Mouse (Mus musculus): ENCODE results near the gene Gm42674. TPM values are rescaled to one million over a fixed set of nuclear protein-coding genes. Genes with fewer than 3 reads are reported as not detected.

The Gm42674 gene
- polyA plus RNA-seq, 1 experiment from 2014 or later = not detected

DNA sequence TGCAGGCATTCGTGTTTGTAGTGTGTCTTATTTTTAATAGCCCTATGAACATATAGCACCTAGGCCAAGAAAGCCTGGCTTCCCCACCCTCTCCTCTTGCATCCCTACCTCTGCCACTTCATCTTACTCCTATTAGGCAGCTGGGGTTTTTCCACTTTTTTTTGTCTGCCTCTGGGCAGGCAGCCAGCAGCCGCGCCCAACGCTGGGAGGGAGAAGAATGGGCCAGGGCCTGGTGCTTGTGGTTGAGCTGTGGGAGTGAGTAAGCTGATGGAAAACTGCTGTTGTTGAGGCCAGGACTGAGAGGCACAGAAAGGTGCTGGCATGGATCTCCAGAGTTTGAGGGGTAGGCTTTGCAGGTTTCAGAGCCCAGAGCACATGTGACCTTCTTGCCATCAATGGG is 2.7 kb downstream of the Gm42674 start:
- 90% methylated on average over 4 of the region's 4 CpGs for WGBS
- Histone ChIP-seq H3K4me2 (no peak overlapping the region), H3K4me1 (ENCODE audit: control insufficient read depth, insufficient read depth, low read length) (no peaks in the 10 kb centered on the region), H3K4me3 (ENCODE audit: low read depth, low read length) (no peak overlapping the region), H3K27ac (ENCODE audit: low read depth, low read length) (no peak overlapping the region), H3K9me3 (ENCODE audit: control insufficient read depth, low read length) (no peaks in the 10 kb centered on the region), H3K36me3 (ENCODE audit: control insufficient read depth, insufficient read depth, low read length) (no peaks in the 10 kb centered on the region), H3K27me3 (ENCODE audit: control insufficient read depth, insufficient read depth, low read length) (no peaks in the 10 kb centered on the region), H3K9ac (ENCODE audit: low read length) (no peak overlapping the region)
- ATAC-seq (ENCODE audit: low FRiP score) (no peak), DNase-seq (ENCODE audit: low spot score, missing footprints) (peak; percentile 73)

DNA sequence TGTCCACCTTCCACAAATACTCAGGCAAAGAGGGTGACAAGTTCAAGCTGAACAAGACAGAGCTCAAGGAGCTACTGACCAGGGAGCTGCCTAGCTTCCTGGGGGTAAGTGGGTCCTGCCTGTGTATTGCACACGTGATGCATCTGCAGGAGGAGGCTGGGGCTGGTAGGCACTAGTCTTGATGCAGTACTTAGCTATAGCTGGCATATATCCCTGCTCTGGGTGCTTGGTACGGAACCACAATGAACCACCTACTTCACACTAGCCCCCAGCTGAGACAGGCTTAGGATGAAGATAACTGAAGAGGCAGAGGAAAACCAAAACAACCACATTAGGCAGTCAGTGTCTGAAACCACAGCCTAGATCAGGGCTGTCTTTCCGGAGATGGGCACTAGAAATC is 3.3 kb downstream of the Gm42674 start:
- Histone ChIP-seq H3K27ac (ENCODE audit: low read depth, low read length) (no peak overlapping the region), H3K4me1 (ENCODE audit: control insufficient read depth, insufficient read depth, low read length) (no peaks in the 10 kb centered on the region), H3K27me3 (ENCODE audit: control insufficient read depth, insufficient read depth, low read length) (no peaks in the 10 kb centered on the region), H3K4me2 (no peak overlapping the region), H3K9me3 (ENCODE audit: control insufficient read depth, low read length) (no peaks in the 10 kb centered on the region), H3K4me3 (ENCODE audit: low read depth, low read length) (no peak overlapping the region), H3K9ac (ENCODE audit: low read length) (no peak overlapping the region), H3K36me3 (ENCODE audit: control insufficient read depth, insufficient read depth, low read length) (no peaks in the 10 kb centered on the region)
- 81% methylated on average over 3 of the region's 3 CpGs for WGBS
- no peak for DNase-seq (ENCODE audit: low spot score, missing footprints)
- no peak for ATAC-seq (ENCODE audit: low FRiP score)

DNA sequence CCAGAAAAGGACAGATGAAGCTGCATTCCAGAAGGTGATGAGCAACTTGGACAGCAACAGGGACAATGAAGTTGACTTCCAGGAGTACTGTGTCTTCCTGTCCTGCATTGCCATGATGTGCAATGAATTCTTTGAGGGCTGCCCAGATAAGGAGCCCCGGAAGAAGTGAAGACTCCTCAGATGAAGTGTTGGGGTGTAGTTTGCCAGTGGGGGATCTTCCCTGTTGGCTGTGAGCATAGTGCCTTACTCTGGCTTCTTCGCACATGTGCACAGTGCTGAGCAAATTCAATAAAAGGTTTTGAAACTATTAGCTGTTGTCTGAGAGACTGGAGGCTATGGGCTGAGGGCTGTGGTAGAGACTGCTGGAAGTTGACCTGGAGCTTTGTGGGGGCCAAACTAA is 4.0 kb downstream of the Gm42674 start:
- ATAC-seq (ENCODE audit: low FRiP score) (no peak), DNase-seq (ENCODE audit: low spot score, missing footprints) (peak; percentile 69)
- WGBS = 75% methylated on average over 2 of the region's 2 CpGs
- H3K27me3 ChIP-seq (ENCODE audit: control insufficient read depth, insufficient read depth, low read length) = no peaks in the 10 kb centered on the region
- no peak overlapping the region for H3K4me2 ChIP-seq
- H3K27ac ChIP-seq (ENCODE audit: low read depth, low read length) = no peak overlapping the region
- H3K36me3 ChIP-seq (ENCODE audit: control insufficient read depth, insufficient read depth, low read length) = no peaks in the 10 kb centered on the region
- H3K4me1 ChIP-seq (ENCODE audit: control insufficient read depth, insufficient read depth, low read length) = no peaks in the 10 kb centered on the region
- no peak overlapping the region for H3K9ac ChIP-seq (ENCODE audit: low read length)
- H3K9me3 ChIP-seq (ENCODE audit: control insufficient read depth, low read length) = no peaks in the 10 kb centered on the region
- H3K4me3 ChIP-seq (ENCODE audit: low read depth, low read length) = no peak overlapping the region

DNA sequence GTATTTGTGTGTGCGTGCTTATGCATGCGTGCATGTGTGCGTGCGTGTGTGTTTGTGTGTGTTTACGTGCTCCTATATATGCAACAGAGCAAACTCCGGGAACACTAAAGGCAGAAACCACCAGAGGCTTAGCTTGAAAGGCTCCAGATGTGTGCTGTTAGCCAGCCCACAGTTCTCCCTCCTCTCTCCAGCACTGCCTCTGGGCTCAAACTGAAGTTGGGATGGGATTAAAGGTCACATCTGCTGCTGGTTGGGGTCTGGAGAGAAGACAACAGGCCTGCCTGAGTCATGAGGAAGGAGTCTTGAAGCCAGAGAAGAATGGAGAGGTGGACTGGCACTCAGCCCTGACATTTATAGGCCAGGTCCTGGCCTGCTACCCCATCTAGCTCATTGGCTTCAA is 4.5 kb downstream of the Gm42674 start:
- Histone ChIP-seq H3K27me3 (ENCODE audit: control insufficient read depth, insufficient read depth, low read length) (no peaks in the 10 kb centered on the region), H3K4me1 (ENCODE audit: control insufficient read depth, insufficient read depth, low read length) (no peaks in the 10 kb centered on the region), H3K4me2 (no peak overlapping the region), H3K4me3 (ENCODE audit: low read depth, low read length) (no peak overlapping the region), H3K9me3 (ENCODE audit: control insufficient read depth, low read length) (no peaks in the 10 kb centered on the region), H3K36me3 (ENCODE audit: control insufficient read depth, insufficient read depth, low read length) (no peaks in the 10 kb centered on the region), H3K27ac (ENCODE audit: low read depth, low read length) (no peak overlapping the region), H3K9ac (ENCODE audit: low read length) (no peak overlapping the region)
- DNase-seq (ENCODE audit: low spot score, missing footprints) (peak; percentile 79), ATAC-seq (ENCODE audit: low FRiP score) (no peak)
- 78% methylated on average over 6 of the region's 6 CpGs for WGBS

DNA sequence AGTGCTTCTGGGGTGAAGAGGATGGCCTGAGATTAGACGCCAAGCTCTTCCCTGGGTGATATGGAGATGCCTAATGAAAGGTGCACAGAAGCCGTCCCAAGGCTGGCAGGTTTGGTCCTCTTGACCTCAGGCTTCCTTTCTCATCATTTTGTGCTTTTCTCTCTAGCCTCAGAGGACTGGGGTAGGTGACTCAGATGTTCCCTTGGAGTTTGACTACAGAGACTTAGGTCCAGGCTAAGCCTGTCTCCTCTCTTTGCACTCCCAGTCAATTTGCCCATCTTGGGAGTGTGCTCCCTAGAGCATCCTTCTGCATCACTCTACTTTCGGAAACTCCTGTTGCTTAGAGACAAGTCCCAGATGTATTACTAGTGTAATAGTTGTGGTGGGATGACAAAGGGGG is 5.7 kb downstream of the Gm42674 start:
- Histone ChIP-seq H3K36me3 (ENCODE audit: control insufficient read depth, insufficient read depth, low read length) (no peaks in the 10 kb centered on the region), H3K9me3 (ENCODE audit: control insufficient read depth, low read length) (no peaks in the 10 kb centered on the region), H3K27me3 (ENCODE audit: control insufficient read depth, insufficient read depth, low read length) (no peaks in the 10 kb centered on the region), H3K9ac (ENCODE audit: low read length) (no peak overlapping the region), H3K4me3 (ENCODE audit: low read depth, low read length) (no peak overlapping the region), H3K4me1 (ENCODE audit: control insufficient read depth, insufficient read depth, low read length) (no peaks in the 10 kb centered on the region), H3K4me2 (no peak overlapping the region), H3K27ac (ENCODE audit: low read depth, low read length) (no peak overlapping the region)
- DNase-seq (ENCODE audit: low spot score, missing footprints) (no peak), ATAC-seq (ENCODE audit: low FRiP score) (no peak)
- 80% methylated on average over 3 of the region's 3 CpGs for WGBS

DNA sequence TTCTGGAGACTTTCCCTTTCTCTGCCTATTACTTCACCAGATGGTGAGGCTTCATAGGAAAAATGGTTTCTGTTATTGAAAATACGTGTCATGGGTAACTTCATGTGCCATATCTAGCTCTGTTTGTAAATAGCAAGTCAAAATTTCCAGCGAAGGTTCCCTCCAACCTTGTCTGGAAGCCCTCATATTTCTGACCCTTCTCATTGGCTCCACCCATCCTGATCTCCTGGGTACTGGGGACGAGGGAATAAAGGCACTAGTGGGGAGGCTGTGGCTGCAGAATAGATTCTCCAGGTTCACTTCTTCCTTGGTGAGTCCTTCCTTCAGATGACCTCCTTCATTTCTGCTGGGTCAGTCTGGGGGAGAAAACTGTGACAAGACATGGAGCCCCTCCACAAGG is 6.5 kb downstream of the Gm42674 start, which contains the start of gene S100a5:
TSS of gene S100a5 (plus strand) at position 301 of the 400 bp plus-strand sequence.
- 53% methylated on average over 3 of the region's 3 CpGs for WGBS
- H3K36me3 ChIP-seq (ENCODE audit: control insufficient read depth, insufficient read depth, low read length) = no peaks in the 10 kb centered on the region
- no peak within 1 kb of the TSS for H3K4me2 ChIP-seq
- DNase-seq (ENCODE audit: low spot score, missing footprints) = peak; percentile 21
- no peak within 1 kb of the TSS for H3K9ac ChIP-seq (ENCODE audit: low read length)
- H3K4me3 ChIP-seq (ENCODE audit: low read depth, low read length) = no peak within 1 kb of the TSS
- H3K4me1 ChIP-seq (ENCODE audit: control insufficient read depth, insufficient read depth, low read length) = peaks cover 3% of the 10 kb centered on the region; the same call in 1 of the 2 replicates
- no peak for ATAC-seq (ENCODE audit: low FRiP score)
- no peak within 1 kb of the TSS for H3K27ac ChIP-seq (ENCODE audit: low read depth, low read length)
- H3K9me3 ChIP-seq (ENCODE audit: control insufficient read depth, low read length) = no peaks in the 10 kb centered on the region
- 0 out of 2 replicates have a peak, but pooled peaks cover 1% of the 10 kb centered on the region for H3K27me3 ChIP-seq (ENCODE audit: control insufficient read depth, insufficient read depth, low read length)

DNA sequence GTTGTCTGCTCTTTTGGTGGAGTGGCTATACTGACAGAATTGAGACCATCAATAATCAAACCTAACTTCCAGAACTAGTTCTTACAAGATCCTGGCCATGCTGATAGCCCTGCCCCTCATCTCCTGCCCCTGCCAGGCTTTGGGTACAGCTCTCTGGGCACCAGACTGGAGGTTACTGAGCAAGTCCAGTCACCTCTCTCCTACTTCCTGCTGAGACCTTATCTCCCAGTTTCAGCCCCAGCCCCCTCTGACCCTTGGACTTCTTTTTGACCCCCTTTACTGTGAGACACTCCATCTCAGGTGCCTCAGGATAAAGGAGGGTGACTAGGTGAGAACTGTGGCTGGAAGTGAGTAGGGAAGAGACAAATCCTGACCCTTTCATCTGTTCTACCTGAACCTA is 7.4 kb downstream of the Gm42674 start:
- ATAC-seq (ENCODE audit: low FRiP score) (no peak), DNase-seq (ENCODE audit: low spot score, missing footprints) (peak; percentile 8)
- no peaks in the 10 kb centered on the region for H3K36me3 ChIP-seq (ENCODE audit: control insufficient read depth, insufficient read depth, low read length)
- no peak overlapping the region for H3K4me2 ChIP-seq
- H3K27ac ChIP-seq (ENCODE audit: low read depth, low read length) = no peak overlapping the region
- no peak overlapping the region for H3K9ac ChIP-seq (ENCODE audit: low read length)
- 0 out of 2 replicates have a peak, but pooled peaks cover 2% of the 10 kb centered on the region for H3K27me3 ChIP-seq (ENCODE audit: control insufficient read depth, insufficient read depth, low read length)
- peaks cover 4% of the 10 kb centered on the region; the same call in 1 of the 2 replicates for H3K4me1 ChIP-seq (ENCODE audit: control insufficient read depth, insufficient read depth, low read length)
- H3K4me3 ChIP-seq (ENCODE audit: low read depth, low read length) = no peak overlapping the region
- no peaks in the 10 kb centered on the region for H3K9me3 ChIP-seq (ENCODE audit: control insufficient read depth, low read length)

DNA sequence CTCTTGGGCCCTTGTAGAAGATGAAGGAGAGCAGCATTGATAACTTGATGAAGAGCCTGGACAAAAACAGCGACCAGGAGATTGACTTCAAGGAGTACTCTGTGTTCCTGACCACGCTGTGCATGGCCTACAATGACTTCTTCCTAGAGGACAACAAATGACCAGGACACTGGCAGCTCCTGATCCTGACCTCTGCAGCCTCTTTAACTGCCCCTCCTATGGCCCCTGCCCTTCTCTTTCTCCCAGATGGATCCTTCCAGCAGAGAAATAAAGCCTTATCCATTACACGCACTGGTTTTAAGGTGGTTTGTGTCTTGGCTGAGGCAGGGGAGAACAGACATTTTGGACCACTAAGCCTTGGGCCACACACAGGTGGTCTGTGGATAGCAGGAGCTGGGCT is 9.8 kb downstream of the Gm42674 start:
- Histone ChIP-seq H3K9ac (ENCODE audit: low read length) (no peak overlapping the region), H3K27me3 (ENCODE audit: control insufficient read depth, insufficient read depth, low read length) (0 out of 2 replicates have a peak, but pooled peaks cover 2% of the 10 kb centered on the region), H3K36me3 (ENCODE audit: control insufficient read depth, insufficient read depth, low read length) (no peaks in the 10 kb centered on the region), H3K27ac (ENCODE audit: low read depth, low read length) (no peak overlapping the region), H3K4me2 (no peak overlapping the region), H3K4me1 (ENCODE audit: control insufficient read depth, insufficient read depth, low read length) (peaks cover 4% of the 10 kb centered on the region; the same call in 1 of the 2 replicates), H3K9me3 (ENCODE audit: control insufficient read depth, low read length) (no peaks in the 10 kb centered on the region), H3K4me3 (ENCODE audit: low read depth, low read length) (no peak overlapping the region)
- DNase-seq (ENCODE audit: low spot score, missing footprints) (peak; percentile 56), ATAC-seq (ENCODE audit: low FRiP score) (no peak)
- WGBS = 88% methylated on average over 3 of the region's 3 CpGs

DNA sequence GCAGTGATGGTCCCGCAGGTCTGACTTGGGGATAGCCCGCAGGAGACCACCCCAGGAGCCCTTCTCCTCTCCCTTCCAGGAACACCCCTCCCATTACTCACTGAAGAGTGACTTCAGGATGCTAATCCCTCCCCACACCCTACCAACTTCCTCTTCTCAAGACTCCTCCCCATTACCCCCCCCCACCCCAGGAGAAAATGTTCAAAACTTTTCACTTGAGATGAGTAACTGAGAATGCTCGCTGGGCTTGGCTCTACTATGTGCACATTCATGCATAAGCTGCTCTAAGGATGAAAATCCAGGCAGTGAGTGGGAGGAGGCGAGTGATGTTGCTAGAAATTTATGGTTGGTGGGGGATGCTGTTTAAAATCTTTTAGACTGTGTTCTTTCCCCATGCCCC is 10.4 kb downstream of the Gm42674 start:
- 53% methylated on average over 4 of the region's 4 CpGs for WGBS
- Histone ChIP-seq H3K36me3 (ENCODE audit: control insufficient read depth, insufficient read depth, low read length) (no peaks in the 10 kb centered on the region), H3K27me3 (ENCODE audit: control insufficient read depth, insufficient read depth, low read length) (0 out of 2 replicates have a peak, but pooled peaks cover 2% of the 10 kb centered on the region), H3K4me1 (ENCODE audit: control insufficient read depth, insufficient read depth, low read length) (peaks cover 4% of the 10 kb centered on the region; the same call in 1 of the 2 replicates), H3K4me3 (ENCODE audit: low read depth, low read length) (no peak overlapping the region), H3K9ac (ENCODE audit: low read length) (no peak overlapping the region), H3K4me2 (no peak overlapping the region), H3K9me3 (ENCODE audit: control insufficient read depth, low read length) (no peaks in the 10 kb centered on the region), H3K27ac (ENCODE audit: low read depth, low read length) (no peak overlapping the region)
- ATAC-seq (ENCODE audit: low FRiP score) = no peak
- DNase-seq (ENCODE audit: low spot score, missing footprints) = peak; percentile 69

Measured in midbrain, embryonic 11.5 days (tissue).